Mouse (Mus musculus): Measurements from ENCODE around the gene Nav2.

DNA sequence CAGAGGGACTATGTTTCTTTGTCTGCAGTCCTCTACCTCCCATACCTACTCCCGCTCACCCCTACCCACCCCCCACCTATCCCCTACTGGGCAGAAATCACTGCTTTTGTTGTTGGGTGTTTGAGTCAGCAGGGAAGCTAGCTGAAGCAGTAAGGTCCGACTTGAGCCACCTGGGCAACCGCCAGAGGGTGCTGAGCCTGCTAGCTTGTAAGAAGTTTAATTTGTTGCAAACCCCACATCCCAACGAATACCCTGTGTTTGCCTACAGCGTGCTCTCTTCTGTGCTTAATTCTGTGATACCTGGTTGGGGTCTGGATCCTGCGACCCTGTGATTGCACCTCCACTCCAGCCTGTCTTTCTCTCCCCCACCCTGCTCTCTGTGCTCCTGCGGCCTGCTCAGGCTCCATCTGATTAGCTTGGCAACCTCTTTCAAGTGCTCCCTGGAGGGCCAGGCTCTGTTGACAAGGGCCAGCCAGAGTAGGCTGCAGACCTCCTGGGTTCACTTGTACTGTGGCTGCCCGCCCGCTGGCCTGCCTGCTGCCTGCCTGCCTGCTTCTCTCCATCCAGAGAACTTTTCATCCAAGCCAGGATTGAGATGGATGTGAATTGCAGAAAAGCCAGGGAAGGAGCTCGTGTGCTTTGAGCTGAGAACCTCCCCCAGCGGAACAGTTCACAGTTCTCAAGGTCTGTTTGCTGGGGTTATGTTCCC lies 575.7 kb downstream of the Nav2 start:
- TF ChIP-seq CTCF (IDR thresholded peaks at IDR 0.05; ENCODE audit: borderline replicate concordance, control insufficient read depth, extremely low read depth, insufficient read depth, low read length, poor library complexity): no peak
- TF ChIP-seq POLR2A (IDR thresholded peaks at IDR 0.05; ENCODE audit: control insufficient read depth, extremely low read depth, insufficient read depth, low read length, poor library complexity): no peak
